Mouse (Mus musculus): ENCODE data around the gene Mrps21. TPM values are rescaled to one million over a fixed set of nuclear protein-coding genes. Genes with fewer than 3 reads are reported as not detected.
"Not testable (repeated sequence)": the region's sequence is repeated elsewhere in the genome, so short reads cannot be mapped to it uniquely, and the experiment has no call there.

Gene Mrps21
- total and polyA plus RNA-seq, 2 experiments from 2014 or later: 88.3 to 241 TPM

- no peak overlapping the region for H3K4me3 ChIP-seq (ENCODE audit: low read depth, low read length)
- ATAC-seq (ENCODE audit: low FRiP score): 0 out of 2 replicates have a peak, but pooled peaks have one; percentile 49
- H3K4me2 ChIP-seq (ENCODE audit: low read depth, low read length, poor library complexity, severe bottlenecking): no peak overlapping the region
- no peaks in the 10 kb centered on the region for H3K4me1 ChIP-seq (ENCODE audit: insufficient read depth, low read length)
- H3K27me3 ChIP-seq (ENCODE audit: insufficient read depth, low read length): no peaks in the 10 kb centered on the region
- no peak overlapping the region for H3K9ac ChIP-seq (replicated peaks; ENCODE audit: low read length, poor library complexity, severe bottlenecking)
- H3K9me3 ChIP-seq (ENCODE audit: low read length): no peaks in the 10 kb centered on the region
- H3K36me3 ChIP-seq (ENCODE audit: insufficient read depth, low read length): peaks cover 2% of the 10 kb centered on the region; the same call in 1 of the 2 replicates
- H3K27ac ChIP-seq (ENCODE audit: low read depth, low read length): no peak overlapping the region
- WGBS: 36% methylated on average over 2 of the region's 2 CpGs
- TF ChIP-seq CTCF (IDR thresholded peaks at IDR 0.05): peak; percentile 84
- peak; percentile 90 for DNase-seq (ENCODE audit: low spot score)
Observed at GRCm38 (mm10) chr3:95861796-95862195, 9.5 kb downstream of the Mrps21 start.

- peak; percentile 52 for TF ChIP-seq CTCF (IDR thresholded peaks at IDR 0.05)
- Histone ChIP-seq H3K36me3 (ENCODE audit: insufficient read depth, low read length) (peaks cover 2% of the 10 kb centered on the region; the same call in 1 of the 2 replicates), H3K4me2 (ENCODE audit: low read depth, low read length, poor library complexity, severe bottlenecking) (no peak overlapping the region), H3K9me3 (ENCODE audit: low read length) (no peaks in the 10 kb centered on the region), H3K4me3 (ENCODE audit: low read depth, low read length) (no peak overlapping the region), H3K4me1 (ENCODE audit: insufficient read depth, low read length) (no peaks in the 10 kb centered on the region), H3K27ac (ENCODE audit: low read depth, low read length) (no peak overlapping the region), H3K27me3 (ENCODE audit: insufficient read depth, low read length) (no peaks in the 10 kb centered on the region), H3K9ac (replicated peaks; ENCODE audit: low read length, poor library complexity, severe bottlenecking) (no peak overlapping the region)
- WGBS: 82% methylated on average over 10 of the region's 10 CpGs
- DNase-seq (ENCODE audit: low spot score): no peak
- ATAC-seq (ENCODE audit: low FRiP score): no peak
Observed at GRCm38 (mm10) chr3:95861216-95861615, 10.1 kb downstream of the Mrps21 start.

- Histone ChIP-seq H3K27ac (ENCODE audit: low read depth, low read length) (no peak overlapping the region), H3K9ac (replicated peaks; ENCODE audit: low read length, poor library complexity, severe bottlenecking) (no peak overlapping the region), H3K4me1 (ENCODE audit: insufficient read depth, low read length) (no peaks in the 10 kb centered on the region), H3K4me3 (ENCODE audit: low read depth, low read length) (no peak overlapping the region), H3K4me2 (ENCODE audit: low read depth, low read length, poor library complexity, severe bottlenecking) (no peak overlapping the region), H3K9me3 (ENCODE audit: low read length) (no peaks in the 10 kb centered on the region), H3K36me3 (ENCODE audit: insufficient read depth, low read length) (peaks cover 2% of the 10 kb centered on the region; the same call in 1 of the 2 replicates), H3K27me3 (ENCODE audit: insufficient read depth, low read length) (no peaks in the 10 kb centered on the region)
- ATAC-seq (ENCODE audit: low FRiP score): no peak
- DNase-seq (ENCODE audit: low spot score): no peak
- 81% methylated on average over 3 of the region's 3 CpGs for WGBS
- peak; percentile 36 for TF ChIP-seq CTCF (IDR thresholded peaks at IDR 0.05)
Observed at GRCm38 (mm10) chr3:95860323-95860722, 11.0 kb downstream of the Mrps21 start.

- H3K27ac ChIP-seq (ENCODE audit: low read depth, low read length); H3K9me3 ChIP-seq (ENCODE audit: low read length); H3K36me3 ChIP-seq (ENCODE audit: insufficient read depth, low read length); DNase-seq (ENCODE audit: low spot score); H3K4me2 ChIP-seq (ENCODE audit: low read depth, low read length, poor library complexity, severe bottlenecking); H3K27me3 ChIP-seq (ENCODE audit: insufficient read depth, low read length); ATAC-seq (ENCODE audit: low FRiP score); H3K9ac ChIP-seq (replicated peaks; ENCODE audit: low read length, poor library complexity, severe bottlenecking); H3K4me3 ChIP-seq (ENCODE audit: low read depth, low read length); H3K4me1 ChIP-seq (ENCODE audit: insufficient read depth, low read length): not testable (repeated sequence)
- WGBS: 79% methylated on average over 3 of the region's 3 CpGs
Observed at GRCm38 (mm10) chr3:95858278-95858677, 13.0 kb downstream of the Mrps21 start.

- H3K27me3 ChIP-seq (ENCODE audit: insufficient read depth, low read length); ATAC-seq (ENCODE audit: low FRiP score); H3K9me3 ChIP-seq (ENCODE audit: low read length); DNase-seq (ENCODE audit: low spot score); H3K4me3 ChIP-seq (ENCODE audit: low read depth, low read length); H3K4me2 ChIP-seq (ENCODE audit: low read depth, low read length, poor library complexity, severe bottlenecking); H3K4me1 ChIP-seq (ENCODE audit: insufficient read depth, low read length); H3K27ac ChIP-seq (ENCODE audit: low read depth, low read length); H3K9ac ChIP-seq (replicated peaks; ENCODE audit: low read length, poor library complexity, severe bottlenecking); H3K36me3 ChIP-seq (ENCODE audit: insufficient read depth, low read length): not testable (repeated sequence)
- 90% methylated on average over 1 of the region's 1 CpGs for WGBS
Observed at GRCm38 (mm10) chr3:95857050-95857449, 14.3 kb downstream of the Mrps21 start.

- Histone ChIP-seq H3K4me2 (ENCODE audit: low read depth, low read length, poor library complexity, severe bottlenecking) (peak overlapping the region; percentile 78), H3K9me3 (ENCODE audit: low read length) (no peaks in the 10 kb centered on the region), H3K4me1 (ENCODE audit: insufficient read depth, low read length) (peaks cover 2% of the 10 kb centered on the region; the same call in 1 of the 2 replicates), H3K9ac (replicated peaks; ENCODE audit: low read length, poor library complexity, severe bottlenecking) (peak overlapping the region; percentile 74; the same call in 1 of the 2 replicates), H3K27me3 (ENCODE audit: insufficient read depth, low read length) (no peaks in the 10 kb centered on the region), H3K27ac (ENCODE audit: low read depth, low read length) (peak overlapping the region; percentile 32; the same call in 1 of the 2 replicates), H3K36me3 (ENCODE audit: insufficient read depth, low read length) (peaks cover 6% of the 10 kb centered on the region; the same call in 1 of the 2 replicates), H3K4me3 (ENCODE audit: low read depth, low read length) (peak overlapping the region; percentile 85)
- DNase-seq (ENCODE audit: low spot score) (no peak), ATAC-seq (ENCODE audit: low FRiP score) (peak; percentile 14; the same call in 1 of the 2 replicates)
- no peak for TF ChIP-seq CTCF (IDR thresholded peaks at IDR 0.05)
- 23% methylated on average over 7 of the region's 7 CpGs for WGBS
Observed at GRCm38 (mm10) chr3:95856115-95856514, 15.2 kb downstream of the Mrps21 start.

Data from midbrain, postnatal 0 days (tissue).